Mouse (Mus musculus) MEL (cell line): Measurements from ENCODE around the gene Ank2. TPM values are rescaled to one million over a fixed set of nuclear protein-coding genes. Genes with fewer than 3 reads are reported as not detected.

Source experiments
- DNase-seq: peaks from one replicate; pipeline ENCODE4 v3.0.0; 2011; ENCODE audit warnings: low read depth, low spot score
- H3K27ac ChIP-seq: 2 replicates; pipeline ENCODE4 v1.5.1; 2012; ENCODE audit warnings: low read depth, mild to moderate bottlenecking, control low read depth, low read length, moderate library complexity; ENCODE audit not compliant: control insufficient read depth
- H3K27me3 ChIP-seq, 2 experiments: fragments of 150-350 bp in 1 of 2; sonication (generic) in 1 of 2; 2 replicates each; pipeline ENCODE4 v1.6.1; 2012; ENCODE audit warnings: low read length in 2 of 2, mild to moderate bottlenecking in 2 of 2, improper control_type of control experiment in 1 of 2, moderate library complexity in 1 of 2; ENCODE audit not compliant: insufficient read depth in 2 of 2, control insufficient read depth in 1 of 2
- H3K36me3 ChIP-seq, 2 experiments: 2 replicates each; pipeline ENCODE4 v1.6.1; 2012 to 2014; ENCODE audit warnings: low read length in 2 of 2, improper control_type of control experiment in 1 of 2, inconsistent platforms in 1 of 2, mild to moderate bottlenecking in 1 of 2; ENCODE audit not compliant: insufficient read depth in 2 of 2, control insufficient read depth in 1 of 2
- H3K4me1 ChIP-seq, 2 experiments: fragments of 150-350 bp in 1 of 2; sonication (generic) in 1 of 2; 2 replicates each; pipeline ENCODE4 v1.6.1; 2012; ENCODE audit warnings: low read length in 2 of 2, improper control_type of control experiment in 1 of 2, mild to moderate bottlenecking in 1 of 2; ENCODE audit not compliant: insufficient read depth in 2 of 2, control insufficient read depth in 1 of 2
- H3K4me3 ChIP-seq, 2 experiments: fragments of 150-350 bp in 1 of 2; sonication (generic) in 1 of 2; 2 replicates each; pipeline ENCODE4 v1.5.1; 2012; ENCODE audit warnings: low read depth in 2 of 2, low read length in 2 of 2, mild to moderate bottlenecking in 2 of 2, moderate library complexity in 2 of 2, control low read depth in 1 of 2, improper control_type of control experiment in 1 of 2; ENCODE audit not compliant: control insufficient read depth in 1 of 2, insufficient read depth in 1 of 2
- H3K79me2 ChIP-seq: 2 replicates; pipeline ENCODE4 v1.6.1; 2012; ENCODE audit warnings: mild to moderate bottlenecking, low read length, moderate library complexity; ENCODE audit not compliant: control insufficient read depth, poor library complexity, insufficient read depth
- H3K9ac ChIP-seq: 2 replicates; pipeline ENCODE4 v1.6.1; 2012; ENCODE audit warnings: low read depth, mild to moderate bottlenecking, control low read depth, low read length, moderate library complexity; ENCODE audit not compliant: control insufficient read depth, poor library complexity, severe bottlenecking
- H3K9me3 ChIP-seq: fragments of 150-350 bp; sonication (generic); replicated peaks from 2 replicates; pipeline ENCODE4 v1.6.1; 2012; ENCODE audit warnings: mild to moderate bottlenecking, low read length, improper control_type of control experiment, moderate library complexity; ENCODE audit not compliant: insufficient read depth
- E2F4 ChIP-seq: IDR thresholded peaks from 2 replicates; pipeline ENCODE4 v1.6.1; 2011; ENCODE audit warnings: low read depth, low read length, improper control_type of control experiment, borderline replicate concordance
- GABPA ChIP-seq: IDR thresholded peaks from 2 replicates; pipeline ENCODE4 v1.6.1; 2012; ENCODE audit warnings: low read depth, mild to moderate bottlenecking, inconsistent platforms, low read length, improper control_type of control experiment, moderate library complexity
- GATA1 ChIP-seq: IDR thresholded peaks from 2 replicates; pipeline ENCODE4 v1.6.1; 2011; ENCODE audit warnings: low read depth, low read length, improper control_type of control experiment
- KAT2A ChIP-seq: conservative IDR thresholded peaks from 2 replicates; pipeline ENCODE4 v1.6.1; 2012; ENCODE audit warnings: low read depth, low read length, improper control_type of control experiment, inconsistent platforms
- MAZ ChIP-seq: IDR thresholded peaks from 2 replicates; pipeline ENCODE4 v1.6.1; 2012; ENCODE audit warnings: low read depth, mild to moderate bottlenecking, inconsistent platforms, low read length, improper control_type of control experiment
- MEF2A ChIP-seq: IDR thresholded peaks from 2 replicates; pipeline ENCODE4 v1.6.1; 2014; ENCODE audit warnings: low read depth, mild to moderate bottlenecking, inconsistent platforms, low read length, improper control_type of control experiment; ENCODE audit not compliant: poor library complexity, insufficient replicate concordance, severe bottlenecking; ENCODE audit errors: extremely low read depth
- MXI1 ChIP-seq: IDR thresholded peaks from 2 replicates; pipeline ENCODE4 v1.6.1; 2011; ENCODE audit warnings: mild to moderate bottlenecking, low read depth, low read length, improper control_type of control experiment
- MYB ChIP-seq: IDR thresholded peaks from 2 replicates; pipeline ENCODE4 v1.6.1; 2011; ENCODE audit warnings: mild to moderate bottlenecking, low read depth, low read length, improper control_type of control experiment
- POLR2AphosphoS2 ChIP-seq: IDR thresholded peaks from 2 replicates; pipeline ENCODE4 v1.6.1; 2011; ENCODE audit warnings: low read length, improper control_type of control experiment
- POLR2AphosphoS5 ChIP-seq: IDR thresholded peaks from 2 replicates; pipeline ENCODE4 v1.6.1; 2012; ENCODE audit warnings: low read depth, borderline replicate concordance, mild to moderate bottlenecking, inconsistent platforms, low read length, moderate library complexity, mixed read lengths
- SMC3 ChIP-seq: IDR thresholded peaks from 2 replicates; pipeline ENCODE4 v1.6.1; 2011; ENCODE audit warnings: low read depth, low read length, improper control_type of control experiment
- TCF12 ChIP-seq: IDR thresholded peaks from 2 replicates; pipeline ENCODE4 v1.6.1; 2014; ENCODE audit warnings: low read depth, mild to moderate bottlenecking, inconsistent platforms, low read length, improper control_type of control experiment, moderate library complexity
- ZC3H11A ChIP-seq: IDR thresholded peaks from 2 replicates; pipeline ENCODE4 v1.6.1; 2012; ENCODE audit warnings: low read depth, mild to moderate bottlenecking, inconsistent platforms, low read length, improper control_type of control experiment
- ZNF384 ChIP-seq: IDR thresholded peaks from 2 replicates; pipeline ENCODE4 v1.6.1; 2012; ENCODE audit warnings: low read depth, mild to moderate bottlenecking, inconsistent platforms, low read length, improper control_type of control experiment
- polyA plus RNA-seq, 2 experiments: library from polyadenylated mRNA; stranded (reverse) in 1 of 2; unstranded in 1 of 2; fragments of >175 nt in 1 of 2; fragments of >200 nt in 1 of 2; gene quantifications; 2 replicates each; pipeline versions ENCODE4 v1.2.1 to v1.2.4; 2012; ENCODE audit warnings: low replicate concordance in 2 of 2, low read depth in 1 of 2; ENCODE audit not compliant: insufficient read length in 2 of 2, insufficient read depth in 1 of 2, missing spikeins in 1 of 2
- total RNA-seq: library from RNA; depleted of rRNA; stranded (reverse); fragments of 300-350 nt; gene quantifications from 2 replicates; pipeline ENCODE4 v1.2.3, GENCODE M21; 2012

Gene Ank2
- total and polyA plus RNA-seq, 3 experiments = 2.7 to 4.5 TPM; not detected in 1

- TF ChIP-seq E2F4 = no peak
- no peak for TF ChIP-seq TCF12
- TF ChIP-seq GATA1 = no peak
- TF ChIP-seq KAT2A = no peak
- TF ChIP-seq GABPA = no peak
- TF ChIP-seq MEF2A = no peak
- DNase-seq = no peak
Measured at GRCm38 (mm10) chr3:127220859-127221258, 278.3 kb downstream of the Ank2 start.

GRCm38 (mm10) chr3:127213534-127213933 is 285.6 kb downstream of the Ank2 start:
- TF ChIP-seq POLR2AphosphoS5 (no peak), POLR2AphosphoS2 (no peak), MXI1 (no peak)
- H3K9ac ChIP-seq = no peak overlapping the region
- no peaks in the 10 kb centered on the region for H3K4me1 ChIP-seq

More at GRCm38 (mm10) chr3:127220859-127221258, 278.3 kb downstream of the Ank2 start:
- H3K79me2 ChIP-seq = no peaks in the 10 kb centered on the region
- H3K9ac ChIP-seq = no peak overlapping the region
- H3K36me3 ChIP-seq = no peaks in the 10 kb centered on the region
- H3K27ac ChIP-seq = no peak overlapping the region
- H3K27me3 ChIP-seq = no peaks in the 10 kb centered on the region
- no peak overlapping the region for H3K4me3 ChIP-seq
- no peaks in the 10 kb centered on the region for H3K9me3 ChIP-seq
- H3K4me1 ChIP-seq = no peaks in the 10 kb centered on the region

GRCm38 (mm10) chr3:127211119-127211518 is 288.0 kb downstream of the Ank2 start:
- TF ChIP-seq ZNF384 (no peak), SMC3 (no peak), ZC3H11A (no peak), MAZ (no peak), MYB (no peak)
- H3K4me3 ChIP-seq = no peak overlapping the region

More at GRCm38 (mm10) chr3:127213534-127213933, 285.6 kb downstream of the Ank2 start:
- no peaks in the 10 kb centered on the region for H3K79me2 ChIP-seq
- H3K27me3 ChIP-seq = no peaks in the 10 kb centered on the region
- DNase-seq = no peak
- no peaks in the 10 kb centered on the region for H3K36me3 ChIP-seq
- H3K4me3 ChIP-seq = no peak overlapping the region
- H3K27ac ChIP-seq = no peak overlapping the region
- no peaks in the 10 kb centered on the region for H3K9me3 ChIP-seq

More at GRCm38 (mm10) chr3:127211119-127211518, 288.0 kb downstream of the Ank2 start:
- Histone ChIP-seq H3K79me2 (no peaks in the 10 kb centered on the region), H3K4me1 (no peaks in the 10 kb centered on the region), H3K9me3 (no peaks in the 10 kb centered on the region), H3K36me3 (no peaks in the 10 kb centered on the region), H3K27me3 (no peaks in the 10 kb centered on the region), H3K9ac (no peak overlapping the region), H3K27ac (no peak overlapping the region)
- DNase-seq = no peak
